Mouse (Mus musculus) hindbrain, embryonic 10.5 days (tissue): ENCODE measurements around the gene Hoxc12. TPM values are rescaled to one million over a fixed set of nuclear protein-coding genes. Genes with fewer than 3 reads are reported as not detected.

ENCODE experiments used
- DNase-seq: peaks from one replicate; pipeline ENCODE4 v3.0.0-alpha.2; 2017; ENCODE audit warnings: low spot score
- H3K27ac ChIP-seq: fragments of 300-500 bp; sonication (generic); 2 replicates; pipeline ENCODE4 v1.5.1; 2016; ENCODE audit warnings: mild to moderate bottlenecking, moderate library complexity
- H3K27me3 ChIP-seq: fragments of 300-500 bp; sonication (generic); 2 replicates; pipeline ENCODE4 v1.6.1; 2016; ENCODE audit warnings: mild to moderate bottlenecking; ENCODE audit not compliant: poor library complexity, insufficient read depth, severe bottlenecking
- H3K36me3 ChIP-seq: fragments of 300-500 bp; sonication (generic); 2 replicates; pipeline ENCODE4 v1.6.1; 2016; ENCODE audit warnings: mild to moderate bottlenecking, moderate library complexity
- H3K4me1 ChIP-seq: fragments of 300-500 bp; sonication (generic); replicated peaks from 2 replicates; pipeline ENCODE4 v1.6.1; 2016; ENCODE audit warnings: mild to moderate bottlenecking
- H3K4me3 ChIP-seq: fragments of 300-500 bp; sonication (generic); 2 replicates; pipeline ENCODE4 v1.5.1; 2016; ENCODE audit warnings: mild to moderate bottlenecking, moderate library complexity
- H3K9me3 ChIP-seq: fragments of 300-500 bp; sonication (generic); 2 replicates; pipeline ENCODE4 v1.6.1; 2016; ENCODE audit warnings: mild to moderate bottlenecking, moderate library complexity
- WGBS: fragments of 180-500 bp; shearing (Covaris S2); methylation state at CpG from one replicate; pipeline ENCODE4 v1.1.7; 2016; 5-methylcytosine and 5-hydroxymethylcytosine counted together
- polyA plus RNA-seq: library from polyadenylated mRNA; unstranded; fragments of >200 nt; fragmentation: Nextera tagmentation; extraction: Ambion mirVana; gene quantifications from 2 replicates; pipeline ENCODE4 v1.2.1, GENCODE M21; 2016

Hoxc12 gene
- polyA plus RNA-seq, 1 experiment from 2014 or later: not detected

DNA sequence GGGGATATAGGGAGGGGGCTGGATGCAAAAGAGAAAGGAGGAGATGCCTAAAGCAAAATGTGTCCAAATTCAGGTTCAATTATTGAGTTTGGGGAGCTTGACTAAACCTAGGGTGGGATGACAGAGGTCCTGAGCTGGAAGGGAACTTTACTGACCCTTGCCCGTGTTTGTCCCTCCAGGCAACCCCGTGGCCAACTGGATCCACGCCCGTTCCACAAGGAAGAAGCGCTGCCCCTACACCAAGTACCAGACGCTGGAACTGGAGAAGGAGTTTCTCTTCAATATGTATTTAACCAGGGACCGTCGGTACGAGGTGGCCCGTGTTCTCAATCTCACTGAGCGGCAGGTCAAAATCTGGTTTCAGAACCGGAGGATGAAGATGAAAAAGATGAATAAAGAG lies 47.2 kb downstream of the Hoxc12 start:
- no peaks in the 10 kb centered on the region for H3K36me3 ChIP-seq
- H3K4me1 ChIP-seq: peaks cover 10% of the 10 kb centered on the region
- H3K27me3 ChIP-seq: peaks cover 100% of the 10 kb centered on the region
- no peak overlapping the region for H3K4me3 ChIP-seq
- no peak for DNase-seq
- no peak overlapping the region for H3K27ac ChIP-seq
- no peaks in the 10 kb centered on the region for H3K9me3 ChIP-seq
- WGBS: 1% methylated on average over 12 of the region's 12 CpGs

DNA sequence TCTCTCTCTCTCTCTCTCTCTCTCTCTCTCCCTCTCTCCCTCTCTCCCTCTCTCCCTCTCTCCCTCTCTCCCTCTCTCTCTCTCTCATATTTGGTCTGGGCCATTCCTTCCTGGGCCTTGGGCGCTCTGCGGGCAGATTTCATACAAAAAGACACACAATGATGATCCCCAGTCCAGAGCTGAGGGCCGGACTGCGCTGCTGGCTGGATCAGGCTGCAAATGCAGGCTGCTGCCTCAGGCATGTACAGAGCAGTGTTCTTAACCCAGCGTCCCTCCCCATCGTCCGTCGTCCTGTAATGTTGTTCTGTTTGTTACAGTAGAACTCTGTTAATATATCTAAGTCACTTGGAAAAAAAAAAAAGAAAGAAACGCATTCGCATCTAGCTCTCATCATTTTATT lies 48.0 kb downstream of the Hoxc12 start:
- Histone ChIP-seq H3K36me3 (no peaks in the 10 kb centered on the region), H3K9me3 (no peaks in the 10 kb centered on the region), H3K4me3 (no peak overlapping the region), H3K27ac (no peak overlapping the region), H3K4me1 (peaks cover 10% of the 10 kb centered on the region), H3K27me3 (peaks cover 100% of the 10 kb centered on the region)
- WGBS: 1% methylated on average over 10 of the region's 10 CpGs
- DNase-seq: no peak

DNA sequence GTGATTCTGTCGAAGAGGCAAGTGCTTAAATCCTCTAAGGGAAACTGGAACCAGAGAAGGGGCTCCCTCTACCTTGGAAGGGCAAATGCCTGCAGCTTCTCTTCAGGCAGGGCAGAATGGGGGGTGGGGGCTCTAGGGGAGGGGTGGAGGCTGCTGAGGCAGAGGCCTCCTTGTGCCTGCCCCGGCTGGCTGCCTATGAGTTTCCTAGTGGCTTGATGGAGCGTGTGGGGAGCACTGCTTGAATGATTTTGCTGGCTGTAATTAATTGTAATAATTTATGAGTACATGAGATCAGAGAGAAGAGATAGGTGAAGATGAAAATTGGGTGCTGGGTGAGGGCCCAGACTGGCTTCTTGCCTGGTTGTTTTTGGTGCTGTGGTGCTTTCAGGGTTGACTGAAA lies 48.4 kb downstream of the Hoxc12 start:
- Histone ChIP-seq H3K36me3 (no peaks in the 10 kb centered on the region), H3K9me3 (no peaks in the 10 kb centered on the region), H3K4me3 (no peak overlapping the region), H3K4me1 (peaks cover 10% of the 10 kb centered on the region), H3K27me3 (peaks cover 100% of the 10 kb centered on the region), H3K27ac (no peak overlapping the region)
- DNase-seq: no peak
- 1% methylated on average over 3 of the region's 3 CpGs for WGBS

DNA sequence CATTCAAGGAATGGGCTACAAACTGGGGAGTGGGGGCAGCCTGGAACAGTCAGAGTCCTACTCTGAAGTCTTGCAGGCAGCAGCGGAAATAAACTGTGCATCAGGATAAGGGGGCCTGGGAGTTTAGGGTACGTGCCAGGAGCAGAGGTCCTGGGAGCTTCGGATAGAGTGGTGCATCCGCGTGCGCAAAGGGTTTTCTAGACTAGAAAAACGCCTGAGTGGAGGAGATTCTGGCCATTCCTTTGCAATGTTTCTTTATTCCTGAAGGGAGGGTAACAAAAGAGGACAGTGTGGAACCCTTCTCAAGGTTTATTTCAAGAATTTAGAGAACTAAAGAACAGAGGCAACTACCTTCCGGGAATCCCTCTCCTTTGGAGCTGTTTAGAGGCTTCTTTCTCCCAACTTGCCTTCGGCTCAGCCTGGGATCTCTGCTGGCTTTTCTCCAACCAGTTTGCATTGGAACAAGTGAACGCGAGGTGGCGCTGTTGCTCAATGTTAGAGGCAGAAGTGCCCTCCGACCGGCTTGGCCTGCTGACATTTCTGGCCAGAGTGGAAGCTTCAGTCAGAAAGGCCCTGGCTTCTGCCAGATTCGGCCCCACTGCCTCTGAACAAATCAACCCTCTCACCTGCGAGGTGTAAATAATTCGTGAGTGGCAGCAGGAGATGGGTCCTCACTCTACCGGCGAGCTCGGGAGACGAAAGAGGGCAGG lies 50.7 kb downstream of the Hoxc12 start:
- no peaks in the 10 kb centered on the region for H3K4me1 ChIP-seq
- no peak overlapping the region for H3K27ac ChIP-seq
- H3K9me3 ChIP-seq: no peaks in the 10 kb centered on the region
- 3% methylated on average over 21 of the region's 21 CpGs for WGBS
- H3K27me3 ChIP-seq: peaks cover 100% of the 10 kb centered on the region
- no peak overlapping the region for H3K4me3 ChIP-seq
- peak; percentile 94 for DNase-seq
- no peaks in the 10 kb centered on the region for H3K36me3 ChIP-seq

DNA sequence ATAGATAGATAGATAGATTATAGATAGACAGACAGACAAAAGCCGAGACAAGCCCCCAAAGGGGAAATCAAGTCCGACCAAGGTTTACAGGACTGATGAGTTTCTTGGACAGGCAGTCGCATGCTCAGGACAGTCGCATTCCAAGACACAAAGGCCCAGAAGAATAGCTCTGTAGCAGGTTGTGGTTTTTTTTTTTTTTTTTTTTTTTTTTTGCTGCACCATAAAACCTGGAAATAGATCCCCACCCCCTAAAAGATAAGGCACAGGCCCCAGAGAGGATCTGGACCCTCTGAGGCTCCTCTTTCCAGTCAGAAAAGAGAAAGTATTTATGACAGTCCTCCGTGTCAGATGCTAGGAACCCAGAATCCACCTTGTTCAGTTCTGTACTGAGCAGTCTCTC lies 51.5 kb downstream of the Hoxc12 start:
- H3K9me3 ChIP-seq: no peaks in the 10 kb centered on the region
- no peak overlapping the region for H3K4me3 ChIP-seq
- no peak overlapping the region for H3K27ac ChIP-seq
- H3K36me3 ChIP-seq: no peaks in the 10 kb centered on the region
- DNase-seq: no peak
- 12% methylated on average over 5 of the region's 5 CpGs for WGBS
- peaks cover 100% of the 10 kb centered on the region for H3K27me3 ChIP-seq
- H3K4me1 ChIP-seq: no peaks in the 10 kb centered on the region

Other genes starting within 250 kb of the Hoxc12 start
- 32.1 and 38.5 TPM in 2 replicates for gene Calcoco1, start 214.6 kb upstream of the Hoxc12 start, polyA plus RNA-seq
- gene Hoxc13, start 15.7 kb upstream of the Hoxc12 start, polyA plus RNA-seq: 0.09 and 0.16 TPM in 2 replicates
- gene Hoxc11, start 17.7 kb downstream of the Hoxc12 start, polyA plus RNA-seq: not detected in 2 replicates
- not detected in 2 replicates for gene Hoxc10, start 30.0 kb downstream of the Hoxc12 start, polyA plus RNA-seq
- gene Hoxc5, start 30.7 kb downstream of the Hoxc12 start, polyA plus RNA-seq: 0.37 and 10.8 TPM in 2 replicates
- gene Hoxc9, start 39.7 kb downstream of the Hoxc12 start, polyA plus RNA-seq: not detected in 2 replicates
- gene Hoxc8, start 53.9 kb downstream of the Hoxc12 start, polyA plus RNA-seq: not detected in 2 replicates
- gene Hoxc6, start 61.5 kb downstream of the Hoxc12 start, polyA plus RNA-seq: not detected in 2 replicates
- 1.5 and 29.6 TPM in 2 replicates for gene Hoxc4, start 82.2 kb downstream of the Hoxc12 start, polyA plus RNA-seq
- 24.3 TPM in 2 replicates for gene Smug1, start 230.3 kb downstream of the Hoxc12 start, polyA plus RNA-seq